Mouse (Mus musculus) midbrain, embryonic 16.5 days (tissue): ENCODE measurements at regions not wholly inside any gene's neighbourhood (a gene's known extent, or its start where the extent isn't known, plus 50 kb on each side); places are given as distances from the start of the nearest gene placed in this dataset.
A peak's percentile ranks its signal among the peaks of the same experiment; 100 is the strongest.
"Not testable (repeated sequence)": the region's sequence is repeated elsewhere in the genome, so short reads cannot be mapped to it uniquely, and the experiment has no call there.

Experiments used
- ATAC-seq: fragments of 200-750 bp; cut with Nextera tagmentation; 2 replicates; pipeline ENCODE4 v1.8.0; 2017; ENCODE audit warnings: moderate TSS enrichment
- H3K27ac ChIP-seq: fragments of 300-500 bp; sonication (generic); 2 replicates; pipeline ENCODE4 v1.5.1; 2014; ENCODE audit warnings: mild to moderate bottlenecking, low read length, mixed read lengths
- H3K27me3 ChIP-seq: fragments of 300-500 bp; sonication (generic); 2 replicates; pipeline ENCODE4 v1.6.1; 2014; ENCODE audit warnings: low read depth, low read length, mixed read lengths; ENCODE audit not compliant: control insufficient read depth, insufficient read depth
- H3K36me3 ChIP-seq: fragments of 300-500 bp; sonication (generic); 2 replicates; pipeline ENCODE4 v1.6.1; 2014; ENCODE audit warnings: mild to moderate bottlenecking, low read length, moderate library complexity, mixed read lengths; ENCODE audit not compliant: control insufficient read depth, insufficient read depth
- H3K4me1 ChIP-seq: fragments of 300-500 bp; sonication (generic); 2 replicates; pipeline ENCODE4 v1.6.1; 2014; ENCODE audit warnings: mild to moderate bottlenecking, low read length, mixed read lengths; ENCODE audit not compliant: control insufficient read depth, insufficient read depth
- H3K4me2 ChIP-seq: fragments of 300-500 bp; sonication (generic); 2 replicates; pipeline ENCODE4 v1.6.1; 2014; ENCODE audit warnings: mild to moderate bottlenecking, low read length, mixed read lengths
- H3K4me3 ChIP-seq: fragments of 300-500 bp; sonication (generic); 2 replicates; pipeline ENCODE4 v1.5.1; 2014; ENCODE audit warnings: low read depth, mild to moderate bottlenecking, low read length, moderate library complexity, mixed read lengths
- H3K9ac ChIP-seq: fragments of 300-500 bp; sonication (generic); 2 replicates; pipeline ENCODE4 v1.6.1; 2014; ENCODE audit warnings: low read depth, low read length, mixed read lengths
- H3K9me3 ChIP-seq: fragments of 300-500 bp; sonication (generic); replicated peaks from 2 replicates; pipeline ENCODE4 v1.6.1; 2014; ENCODE audit warnings: mild to moderate bottlenecking, low read length, mixed read lengths; ENCODE audit not compliant: control insufficient read depth, poor library complexity, severe bottlenecking
- WGBS: fragments of 180-500 bp; shearing (Covaris S2); extraction: QIAGEN DNeasy Blood & Tissue Kit; methylation state at CpG from one replicate; pipeline ENCODE4 v1.1.7; 2014; 5-methylcytosine and 5-hydroxymethylcytosine counted together

GRCm38 (mm10) chr10:86636953-86637376 lies 68.3 kb downstream of the Hsp90b1 start:
- WGBS = 3% methylated on average over 14 of the region's 14 CpGs
- H3K4me2 ChIP-seq = peak overlapping the region; percentile 47
- H3K4me3 ChIP-seq = peak overlapping the region; percentile 35
- ATAC-seq = peak; percentile 89
- H3K27me3 ChIP-seq, H3K36me3 ChIP-seq, H3K27ac ChIP-seq, H3K4me1 ChIP-seq, H3K9me3 ChIP-seq: not testable (repeated sequence)
- H3K9ac ChIP-seq = peak overlapping the region; percentile 17; the same call in 1 of the 2 replicates

- H3K9ac ChIP-seq = peak overlapping the region; percentile 17; the same call in 1 of the 2 replicates
- not testable (repeated sequence) for H3K27me3 ChIP-seq, H3K4me1 ChIP-seq, H3K27ac ChIP-seq, H3K9me3 ChIP-seq, H3K36me3 ChIP-seq
- peak overlapping the region; percentile 35 for H3K4me3 ChIP-seq
- peak; percentile 36; the same call in 1 of the 2 replicates for ATAC-seq
- H3K4me2 ChIP-seq = peak overlapping the region; percentile 47
- 31% methylated on average over 6 of the region's 6 CpGs for WGBS
These were observed 68.8 kb downstream of the Hsp90b1 start for GRCm38 (mm10) chr10:86636515-86636914.

GRCm38 (mm10) chr10:86626734-86627133 lies 78.6 kb downstream of the Hsp90b1 start:
- H3K36me3 ChIP-seq, H3K9me3 ChIP-seq, H3K9ac ChIP-seq, H3K4me2 ChIP-seq, ATAC-seq, H3K4me3 ChIP-seq, H3K4me1 ChIP-seq, H3K27ac ChIP-seq, H3K27me3 ChIP-seq: not testable (repeated sequence)

GRCm38 (mm10) chr10:86617958-86618664 lies 87.2 kb downstream of the Hsp90b1 start:
- 88% methylated on average over 5 of the region's 6 CpGs for WGBS

GRCm38 (mm10) chr10:86612341-86612740 lies 93.0 kb downstream of the Hsp90b1 start:
- not testable (repeated sequence) for H3K27ac ChIP-seq, H3K4me1 ChIP-seq, ATAC-seq, H3K9ac ChIP-seq, H3K27me3 ChIP-seq, H3K36me3 ChIP-seq, H3K4me2 ChIP-seq, H3K4me3 ChIP-seq, H3K9me3 ChIP-seq
- 50% methylated on average over 1 of the region's 1 CpGs for WGBS

More at GRCm38 (mm10) chr10:86617958-86618664, 87.2 kb downstream of the Hsp90b1 start:
- H3K36me3 ChIP-seq, H3K9me3 ChIP-seq, H3K4me3 ChIP-seq, H3K27me3 ChIP-seq, H3K4me2 ChIP-seq, ATAC-seq, H3K27ac ChIP-seq, H3K4me1 ChIP-seq, H3K9ac ChIP-seq: not testable (repeated sequence)

- H3K36me3 ChIP-seq, H3K27me3 ChIP-seq, H3K4me2 ChIP-seq, H3K9ac ChIP-seq, H3K27ac ChIP-seq, H3K9me3 ChIP-seq, ATAC-seq, H3K4me1 ChIP-seq, H3K4me3 ChIP-seq: not testable (repeated sequence)
- WGBS = 62% methylated on average over 2 of the region's 2 CpGs
These were observed 95.3 kb downstream of the Hsp90b1 start for GRCm38 (mm10) chr10:86610027-86610426.

GRCm38 (mm10) chr10:86600843-86601242 lies 102.1 kb upstream of the Syn3 start:
- not testable (repeated sequence) for H3K27ac ChIP-seq, H3K36me3 ChIP-seq, H3K9ac ChIP-seq, H3K4me1 ChIP-seq, H3K27me3 ChIP-seq, H3K9me3 ChIP-seq, H3K4me2 ChIP-seq, ATAC-seq, H3K4me3 ChIP-seq
- 42% methylated on average over 7 of the region's 7 CpGs for WGBS

GRCm38 (mm10) chr10:86599991-86600390 lies 101.3 kb upstream of the Syn3 start:
- H3K4me1 ChIP-seq, ATAC-seq, H3K36me3 ChIP-seq, H3K4me2 ChIP-seq, H3K27ac ChIP-seq, H3K9me3 ChIP-seq, H3K9ac ChIP-seq, H3K27me3 ChIP-seq, H3K4me3 ChIP-seq: not testable (repeated sequence)
- 90% methylated on average over 7 of the region's 7 CpGs for WGBS

GRCm38 (mm10) chr10:86590211-86590610 lies 91.5 kb upstream of the Syn3 start:
- not testable (repeated sequence) for ATAC-seq, H3K4me1 ChIP-seq, H3K36me3 ChIP-seq, H3K9ac ChIP-seq, H3K4me3 ChIP-seq, H3K27me3 ChIP-seq, H3K9me3 ChIP-seq, H3K4me2 ChIP-seq, H3K27ac ChIP-seq
- WGBS = 71% methylated on average over 2 of the region's 2 CpGs
